Mouse (Mus musculus) liver, adult 2 months (tissue): Measurements from ENCODE around the gene Zfp105.

Experiments used
- CTCF ChIP-seq: fragments of 200-500 bp; IDR thresholded peaks from 2 replicates; pipeline ENCODE4 v1.5.1; 2011; ENCODE audit warnings: low read depth, low read length, control low read depth
- POLR2A ChIP-seq: fragments of 200-500 bp; IDR thresholded peaks from 2 replicates; pipeline ENCODE4 v1.6.1; 2011; ENCODE audit warnings: low read length, control low read depth; ENCODE audit not compliant: insufficient read depth; ENCODE audit errors: extremely low read depth

GRCm38 (mm10) chr9:122901047-122901446 is 21.8 kb upstream of the Zfp105 start:
- TF ChIP-seq CTCF (no peak), POLR2A (no peak)
